Mouse (Mus musculus) stomach, embryonic 16.5 days (tissue): ENCODE data around the gene Gosr1. TPM values are rescaled to one million over a fixed set of nuclear protein-coding genes. Genes with fewer than 3 reads are reported as not detected.

Source experiments
- ATAC-seq: fragments of 200-750 bp; cut with Nextera tagmentation; 2 replicates; pipeline ENCODE4 v1.8.0; 2017; ENCODE audit warnings: moderate number of reproducible peaks, moderate TSS enrichment; ENCODE audit not compliant: insufficient read depth, low FRiP score
- H3K27ac ChIP-seq: fragments of 300-500 bp; sonication (generic); 2 replicates; pipeline ENCODE4 v1.5.1; 2014; ENCODE audit warnings: low read length
- H3K27me3 ChIP-seq: fragments of 300-500 bp; sonication (generic); 2 replicates; pipeline ENCODE4 v1.6.1; 2014; ENCODE audit warnings: low read length, control low read depth, mixed read lengths; ENCODE audit not compliant: control insufficient read depth, insufficient read depth
- H3K36me3 ChIP-seq: fragments of 300-500 bp; sonication (generic); 2 replicates; pipeline ENCODE4 v1.6.1; 2014; ENCODE audit warnings: low read length; ENCODE audit not compliant: control insufficient read depth, insufficient read depth
- H3K4me1 ChIP-seq: fragments of 300-500 bp; sonication (generic); 2 replicates; pipeline ENCODE4 v1.6.1; 2014; ENCODE audit warnings: low read length, control low read depth, mixed read lengths; ENCODE audit not compliant: control insufficient read depth, insufficient read depth
- H3K4me2 ChIP-seq: fragments of 300-500 bp; sonication (generic); 2 replicates; pipeline ENCODE4 v1.6.1; 2014; ENCODE audit warnings: low read depth, low read length, mixed read lengths
- H3K4me3 ChIP-seq: fragments of 300-500 bp; sonication (generic); replicated peaks from 2 replicates; pipeline ENCODE4 v1.5.1; 2014; ENCODE audit warnings: mild to moderate bottlenecking, low read length
- H3K9ac ChIP-seq: fragments of 300-500 bp; sonication (generic); 2 replicates; pipeline ENCODE4 v1.6.1; 2014; ENCODE audit warnings: low read length
- H3K9me3 ChIP-seq: fragments of 300-500 bp; sonication (generic); replicated peaks from 2 replicates; pipeline ENCODE4 v1.6.1; 2016; ENCODE audit warnings: low read length, control low read depth; ENCODE audit not compliant: control insufficient read depth
- WGBS: fragments of 180-500 bp; shearing (Covaris S2); extraction: QIAGEN DNeasy Blood & Tissue Kit; methylation state at CpG from one replicate; pipeline ENCODE4 v1.1.7; 2014; 5-methylcytosine and 5-hydroxymethylcytosine counted together
- polyA plus RNA-seq: library from polyadenylated mRNA; unstranded; fragments of >200 nt; fragmentation: Nextera tagmentation; extraction: Ambion mirVana; gene quantifications from 2 replicates; pipeline ENCODE4 v1.2.1, GENCODE M21; 2015

The Gosr1 gene
- polyA plus RNA-seq, 1 experiment from 2014 or later = 26.4 TPM

- H3K27ac ChIP-seq = no peak overlapping the region
- no peak overlapping the region for H3K4me2 ChIP-seq
- H3K36me3 ChIP-seq = no peaks in the 10 kb centered on the region
- H3K4me1 ChIP-seq = no peaks in the 10 kb centered on the region
- no peak for ATAC-seq
- no peak overlapping the region for H3K4me3 ChIP-seq
- WGBS = 59% methylated on average over 4 of the region's 4 CpGs
- no peaks in the 10 kb centered on the region for H3K9me3 ChIP-seq
- no peak overlapping the region for H3K9ac ChIP-seq
- H3K27me3 ChIP-seq = no peaks in the 10 kb centered on the region
These were observed 46.4 kb downstream of the Gosr1 start for GRCm38 (mm10) chr11:76717000-76717399.

- Histone ChIP-seq H3K27me3 (no peaks in the 10 kb centered on the region), H3K36me3 (no peaks in the 10 kb centered on the region), H3K9me3 (no peaks in the 10 kb centered on the region), H3K4me1 (0 out of 2 replicates have a peak, but pooled peaks cover 5% of the 10 kb centered on the region), H3K9ac (no peak overlapping the region), H3K4me3 (no peak overlapping the region), H3K4me2 (0 out of 2 replicates have a peak overlapping the region, but pooled peaks have one; percentile 19), H3K27ac (no peak overlapping the region)
- peak; percentile 30; the same call in 1 of the 2 replicates for ATAC-seq
- 26% methylated on average over 11 of the region's 17 CpGs for WGBS
These were observed 53.5 kb downstream of the Gosr1 start for GRCm38 (mm10) chr11:76709625-76710452.

GRCm38 (mm10) chr11:76708881-76709280 is 54.5 kb downstream of the Gosr1 start:
- no peak overlapping the region for H3K4me2 ChIP-seq
- no peak overlapping the region for H3K4me3 ChIP-seq
- no peak for ATAC-seq
- no peaks in the 10 kb centered on the region for H3K36me3 ChIP-seq
- 17% methylated on average over 1 of the region's 1 CpGs for WGBS
- H3K27me3 ChIP-seq = no peaks in the 10 kb centered on the region
- no peaks in the 10 kb centered on the region for H3K9me3 ChIP-seq
- H3K27ac ChIP-seq = no peak overlapping the region
- H3K4me1 ChIP-seq = 0 out of 2 replicates have a peak, but pooled peaks cover 5% of the 10 kb centered on the region
- H3K9ac ChIP-seq = no peak overlapping the region

GRCm38 (mm10) chr11:76708066-76708465 is 55.3 kb downstream of the Gosr1 start:
- Histone ChIP-seq H3K4me2 (no peak overlapping the region), H3K27me3 (no peaks in the 10 kb centered on the region), H3K9me3 (no peaks in the 10 kb centered on the region), H3K36me3 (no peaks in the 10 kb centered on the region), H3K4me3 (no peak overlapping the region), H3K9ac (no peak overlapping the region), H3K4me1 (0 out of 2 replicates have a peak, but pooled peaks cover 5% of the 10 kb centered on the region), H3K27ac (no peak overlapping the region)
- no peak for ATAC-seq
- WGBS = 68% methylated on average over 1 of the region's 1 CpGs

- H3K27ac ChIP-seq = no peak overlapping the region
- H3K4me3 ChIP-seq = no peak overlapping the region
- no peak overlapping the region for H3K4me2 ChIP-seq
- H3K27me3 ChIP-seq = no peaks in the 10 kb centered on the region
- H3K4me1 ChIP-seq = 0 out of 2 replicates have a peak, but pooled peaks cover 5% of the 10 kb centered on the region
- H3K36me3 ChIP-seq = no peaks in the 10 kb centered on the region
- H3K9ac ChIP-seq = no peak overlapping the region
- H3K9me3 ChIP-seq = no peaks in the 10 kb centered on the region
- whole genome bisulfite sequencing = 81% methylated on average over 3 of the region's 3 CpGs
- no peak for ATAC-seq
These were observed 55.7 kb downstream of the Gosr1 start for GRCm38 (mm10) chr11:76707656-76708055.

- H3K27me3 ChIP-seq = no peaks in the 10 kb centered on the region
- no peaks in the 10 kb centered on the region for H3K9me3 ChIP-seq
- H3K4me3 ChIP-seq = peak overlapping the region; percentile 10; the same call in 1 of the 2 replicates
- peak overlapping the region; percentile 39; the same call in 1 of the 2 replicates for H3K4me2 ChIP-seq
- 58% methylated on average over 8 of the region's 9 CpGs for WGBS
- H3K36me3 ChIP-seq = no peaks in the 10 kb centered on the region
- H3K4me1 ChIP-seq = no peaks in the 10 kb centered on the region
- H3K27ac ChIP-seq = no peak overlapping the region
- no peak for ATAC-seq
- no peak overlapping the region for H3K9ac ChIP-seq
These were observed 63.8 kb downstream of the Gosr1 start for GRCm38 (mm10) chr11:76699626-76700025.

GRCm38 (mm10) chr11:76695810-76696209 is 67.6 kb downstream of the Gosr1 start:
- 67% methylated on average over 6 of the region's 6 CpGs for whole genome bisulfite sequencing

GRCm38 (mm10) chr11:76692096-76692495 is 71.3 kb downstream of the Gosr1 start:
- WGBS = 65% methylated on average over 3 of the region's 3 CpGs
- ATAC-seq = no peak

More at GRCm38 (mm10) chr11:76695810-76696209, 67.6 kb downstream of the Gosr1 start:
- Histone ChIP-seq H3K4me2 (no peak overlapping the region), H3K4me1 (no peaks in the 10 kb centered on the region), H3K4me3 (no peak overlapping the region), H3K9me3 (no peaks in the 10 kb centered on the region), H3K27ac (no peak overlapping the region), H3K27me3 (no peaks in the 10 kb centered on the region), H3K36me3 (no peaks in the 10 kb centered on the region), H3K9ac (no peak overlapping the region)
- ATAC-seq = no peak

GRCm38 (mm10) chr11:76685604-76686003 is 77.8 kb downstream of the Gosr1 start:
- Histone ChIP-seq H3K4me3 (no peak overlapping the region), H3K27ac (no peak overlapping the region), H3K9me3 (no peaks in the 10 kb centered on the region), H3K27me3 (no peaks in the 10 kb centered on the region), H3K4me2 (no peak overlapping the region), H3K4me1 (no peaks in the 10 kb centered on the region), H3K36me3 (no peaks in the 10 kb centered on the region), H3K9ac (no peak overlapping the region)
- ATAC-seq = no peak
- WGBS = 68% methylated on average over 2 of the region's 2 CpGs

More at GRCm38 (mm10) chr11:76692096-76692495, 71.3 kb downstream of the Gosr1 start:
- Histone ChIP-seq H3K4me2 (no peak overlapping the region), H3K9me3 (no peaks in the 10 kb centered on the region), H3K27ac (no peak overlapping the region), H3K9ac (no peak overlapping the region), H3K27me3 (no peaks in the 10 kb centered on the region), H3K4me3 (no peak overlapping the region), H3K4me1 (no peaks in the 10 kb centered on the region), H3K36me3 (no peaks in the 10 kb centered on the region)
